Mouse (Mus musculus): ENCODE measurements around the gene Olfr1239.

The Olfr1239 gene

GRCm38 (mm10) chr2:89420307-89420706, at the start of gene Olfr1239:
Gene Olfr1239 (minus strand): TSS chr2:89420407.
- DNase-seq (ENCODE audit: low spot score in 2 of 2) = no peak

- DNase-seq (ENCODE audit: low spot score in 2 of 2) = no peak
Measured at GRCm38 (mm10) chr2:89442900-89443299, 22.7 kb upstream of the Olfr1239 start, which contains the start of gene Olfr1240. Gene Olfr1240 (minus strand): TSS chr2:89443000.

GRCm38 (mm10) chr2:89414557-89414956, 5.7 kb downstream of the Olfr1239 start:
- DNase-seq (ENCODE audit: low spot score in 2 of 2) = no peak

- DNase-seq (ENCODE audit: low spot score in 2 of 2) = no peak
Measured at GRCm38 (mm10) chr2:89409576-89409975, 10.6 kb downstream of the Olfr1239 start, which contains the start of gene Olfr1238. Gene Olfr1238 (minus strand): TSS chr2:89409676.

GRCm38 (mm10) chr2:89400882-89401281, 19.3 kb downstream of the Olfr1239 start:
- no peak for DNase-seq (ENCODE audit: low spot score in 2 of 2)

Measured in urinary bladder, postnatal 4 days (tissue).